Mouse (Mus musculus): Measurements from ENCODE around the gene Fmnl2.

GRCm38 (mm10) chr2:52875801-52876200 is 18.1 kb downstream of the Fmnl2 start:
- TF ChIP-seq TCF12 (IDR thresholded peaks at IDR 0.05; ENCODE audit: insufficient read depth, poor library complexity, severe bottlenecking) (no peak), USF1 (IDR thresholded peaks at IDR 0.05; ENCODE audit: low read depth) (no peak), CEBPB (IDR thresholded peaks at IDR 0.05; ENCODE audit: insufficient read depth, poor library complexity, severe bottlenecking) (no peak), POLR2A (IDR thresholded peaks at IDR 0.05; ENCODE audit: insufficient read length, low read depth) (no peak), MYOG (IDR thresholded peaks at IDR 0.05; ENCODE audit: control insufficient read depth in 1 of 3, insufficient read depth in 1 of 3, insufficient read length in 2 of 3, low read depth in 2 of 3) (no peak), MYOD1 (IDR thresholded peaks at IDR 0.05; ENCODE audit: control insufficient read depth in 1 of 3, insufficient read length in 2 of 3, low read depth in 2 of 3) (no peak), REST (IDR thresholded peaks at IDR 0.05; ENCODE audit: insufficient read depth, insufficient read length) (no peak), E2F4 (IDR thresholded peaks at IDR 0.05; ENCODE audit: insufficient read depth) (no peak), POLR2AphosphoS2 (IDR thresholded peaks at IDR 0.05; ENCODE audit: insufficient read length, low read depth) (no peak), MAX (IDR thresholded peaks at IDR 0.05; ENCODE audit: low read depth) (no peak), SRF (IDR thresholded peaks at IDR 0.05; ENCODE audit: control insufficient read depth, insufficient read length, low read depth) (no peak)

Measured in myocyte (in vitro differentiated cells).